Mouse (Mus musculus) ES-E14 (cell line): ENCODE results near the gene Baiap2l1. TPM values are rescaled to one million over a fixed set of nuclear protein-coding genes. Genes with fewer than 3 reads are reported as not detected.

Experiments
- DNase-seq: peaks from one replicate; pipeline ENCODE4 v3.0.0-alpha.2; 2013; ENCODE audit warnings: low read depth, low spot score
- H3K27ac ChIP-seq: 2 replicates; pipeline ENCODE4 v1.5.1; 2012; ENCODE audit warnings: low read depth, mild to moderate bottlenecking, low read length, moderate library complexity, mixed read lengths; ENCODE audit not compliant: poor library complexity, insufficient read depth, severe bottlenecking
- H3K36me3 ChIP-seq: 2 replicates; pipeline ENCODE4 v1.6.1; 2012; ENCODE audit warnings: mild to moderate bottlenecking, low read length, moderate library complexity, mixed read lengths; ENCODE audit not compliant: control insufficient read depth, poor library complexity, insufficient read depth, severe bottlenecking
- H3K4me1 ChIP-seq, 2 experiments: fragments of 150-350 bp in 1 of 2; sonication (generic) in 1 of 2; 2 replicates each; pipeline ENCODE4 v1.6.1; 2012; ENCODE audit warnings: low read length in 2 of 2, mild to moderate bottlenecking in 1 of 2, mixed read lengths in 1 of 2; ENCODE audit not compliant: control insufficient read depth in 2 of 2, insufficient read depth in 2 of 2, poor library complexity in 1 of 2
- H3K4me3 ChIP-seq, 2 experiments: fragments of 150-350 bp in 1 of 2; sonication (generic) in 1 of 2; 2 replicates each; pipeline ENCODE4 v1.5.1; 2012; ENCODE audit warnings: low read length in 2 of 2, low read depth in 1 of 2, mild to moderate bottlenecking in 1 of 2, mixed read lengths in 1 of 2; ENCODE audit not compliant: insufficient read depth in 1 of 2, poor library complexity in 1 of 2, severe bottlenecking in 1 of 2
- H3K9ac ChIP-seq: 2 replicates; pipeline ENCODE4 v1.6.1; 2012; ENCODE audit warnings: low read depth, mild to moderate bottlenecking, low read length, mixed read lengths; ENCODE audit not compliant: poor library complexity, insufficient read depth, severe bottlenecking
- H3K9me3 ChIP-seq: fragments of 150-350 bp; sonication (generic); 2 replicates; pipeline ENCODE4 v1.6.1; 2012; ENCODE audit warnings: low read depth, mild to moderate bottlenecking, low read length; ENCODE audit not compliant: control insufficient read depth, insufficient read depth
- CHD2 ChIP-seq: IDR thresholded peaks from 2 replicates; pipeline ENCODE4 v1.6.1; 2014; ENCODE audit warnings: mild to moderate bottlenecking, low read depth, low read length, inconsistent platforms
- HCFC1 ChIP-seq: IDR thresholded peaks from 2 replicates; pipeline ENCODE4 v1.6.1; 2012; ENCODE audit warnings: low read length, inconsistent platforms, borderline replicate concordance; ENCODE audit not compliant: insufficient read depth
- MAFK ChIP-seq: IDR thresholded peaks from 2 replicates; pipeline ENCODE4 v1.6.1; 2014; ENCODE audit warnings: mild to moderate bottlenecking, low read depth, low read length, inconsistent platforms; ENCODE audit not compliant: insufficient read depth
- ZC3H11A ChIP-seq: IDR thresholded peaks from 2 replicates; pipeline ENCODE4 v1.6.1; 2012; ENCODE audit warnings: low read depth, mild to moderate bottlenecking, inconsistent platforms, low read length, borderline replicate concordance
- ZNF384 ChIP-seq: IDR thresholded peaks from 2 replicates; pipeline ENCODE4 v1.6.1; 2012; ENCODE audit warnings: low read depth, low read length, inconsistent platforms
- in situ Hi-C, 2 experiments: fragments of 600-800 bp; cut with MboI; formaldehyde crosslinking; loops; one replicate each; pipeline ENCODE4 v1.15.1; 2025; ENCODE audit warnings: low sequenced_read_pairs in 2 of 2, inconsistent platforms in 1 of 2; ENCODE audit not compliant: unreplicated experiment in 2 of 2
- total RNA-seq: library from RNA; depleted of rRNA; stranded (reverse); fragments of 300-350 nt; gene quantifications from 2 replicates; pipeline ENCODE4 v1.2.3, GENCODE M21; 2012

Baiap2l1 gene
- total RNA-seq, 1 experiment, result 1.4 TPM

- Histone ChIP-seq H3K27ac (no peak overlapping the region), H3K4me1 (no peaks in the 10 kb centered on the region)
- in situ Hi-C loops, result no loop called here
Measured at GRCm38 (mm10) chr5:144379431-144379830, 21.5 kb upstream of the Baiap2l1 start.

GRCm38 (mm10) chr5:144372885-144373284 is 15.0 kb upstream of the Baiap2l1 start:
- in situ Hi-C loops, result no loop called here
- H3K9me3 ChIP-seq, result no peaks in the 10 kb centered on the region
- H3K4me1 ChIP-seq, result peaks cover 1 to 7% of the 10 kb centered on the region in 2 experiments; a peak in 1 of 4 replicates
- no peak for TF ChIP-seq ZNF384
- TF ChIP-seq CHD2, result no peak
- no peak for TF ChIP-seq ZC3H11A
- TF ChIP-seq HCFC1, result no peak
- no peak for TF ChIP-seq MAFK
- H3K36me3 ChIP-seq, result no peaks in the 10 kb centered on the region
- H3K27ac ChIP-seq, result no peak overlapping the region
- no peak overlapping the region for H3K9ac ChIP-seq
- DNase-seq, result no peak
- H3K4me3 ChIP-seq, result no peak overlapping the region

More at GRCm38 (mm10) chr5:144379431-144379830, 21.5 kb upstream of the Baiap2l1 start:
- Histone ChIP-seq H3K4me3 (no peak overlapping the region), H3K9ac (no peak overlapping the region), H3K9me3 (no peaks in the 10 kb centered on the region), H3K36me3 (no peaks in the 10 kb centered on the region)
- TF ChIP-seq CHD2 (no peak), HCFC1 (no peak), MAFK (no peak), ZNF384 (no peak), ZC3H11A (no peak)
- DNase-seq, result no peak

DNA sequence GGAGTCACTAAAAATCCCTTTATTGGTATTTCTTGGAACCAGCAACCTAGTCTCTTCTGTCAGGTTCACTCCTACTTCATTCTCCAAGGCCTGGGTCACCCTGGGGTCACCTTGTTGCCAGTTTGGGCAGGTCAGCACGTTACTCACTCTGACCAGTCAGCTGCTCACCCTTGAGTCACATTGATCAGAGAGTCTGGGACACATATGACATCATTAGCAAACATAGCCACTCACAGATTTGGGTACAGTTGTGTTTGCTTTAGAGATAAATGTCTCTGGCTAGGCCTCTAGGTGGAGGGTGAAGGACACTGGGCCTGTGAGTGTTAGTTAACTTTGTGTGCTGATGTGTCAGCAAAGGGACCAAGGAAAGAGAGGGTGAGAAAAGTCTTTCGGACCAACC is 14.3 kb upstream of the Baiap2l1 start:
- no peak for TF ChIP-seq ZC3H11A
- no peak for TF ChIP-seq HCFC1
- no peak for TF ChIP-seq MAFK
- TF ChIP-seq CHD2, result no peak
- no peak for TF ChIP-seq ZNF384
- Histone ChIP-seq H3K4me1 (peaks cover 1 to 7% of the 10 kb centered on the region in 2 experiments; a peak in 1 of 4 replicates), H3K4me3 (no peak overlapping the region), H3K27ac (no peak overlapping the region), H3K36me3 (no peaks in the 10 kb centered on the region), H3K9me3 (no peaks in the 10 kb centered on the region), H3K9ac (no peak overlapping the region)
- in situ Hi-C loops, result no loop called here
- no peak for DNase-seq

DNA sequence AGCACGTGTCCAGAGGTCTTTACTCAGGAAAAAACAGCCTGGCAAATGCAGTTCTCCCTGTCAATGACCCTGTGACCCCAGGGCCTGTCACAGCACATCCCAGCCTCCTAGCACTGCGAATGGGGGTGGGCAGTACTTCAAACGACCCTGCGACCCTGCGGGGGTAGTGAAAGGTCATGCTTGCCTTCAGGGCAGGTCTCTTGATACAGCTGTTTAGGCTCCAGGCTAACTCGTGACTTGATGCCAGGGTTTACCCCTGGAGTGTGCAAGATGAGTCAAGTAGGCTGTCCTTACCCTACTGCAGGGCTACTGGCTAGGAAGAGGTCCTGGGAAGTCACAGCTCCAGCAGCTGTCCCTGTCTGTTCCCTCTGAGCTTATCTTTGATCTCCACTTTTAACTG is 13.1 kb upstream of the Baiap2l1 start:
- in situ Hi-C loops, result no loop called here
- Histone ChIP-seq H3K36me3 (no peaks in the 10 kb centered on the region), H3K27ac (no peak overlapping the region), H3K4me1 (peaks cover 1 to 7% of the 10 kb centered on the region in 2 experiments; a peak in 1 of 4 replicates), H3K4me3 (no peak overlapping the region), H3K9me3 (no peaks in the 10 kb centered on the region), H3K9ac (no peak overlapping the region)
- peak; percentile 68 for DNase-seq
- TF ChIP-seq MAFK (no peak), CHD2 (no peak), ZC3H11A (no peak), ZNF384 (no peak), HCFC1 (no peak)
